ENCODE assay signal across 24 mouse cellular contexts in genomic region chr6:47255270-47255669, GRCm38 (mm10).
DNase-seq lines count a peak whose midpoint lies in the region; ATAC-seq lines count a peak whose summit lies in the region.
"Had no signal": no experiment of that assay in that cellular context is flagged by ENCODE, and none has a peak within 500 bp of the region (broad histone marks: within the 10 kb centered on the region; RNA-seq: fewer than 3 reads in every experiment).

No protein-coding gene starts in this region.

- no peak overlapping the region for H3K4me3 ChIP-seq in midbrain, embryonic 11.5 days (ENCODE audit: low read depth, low read length)
- H3K4me3 ChIP-seq in midbrain, embryonic 13.5 days (replicated peaks): no peak overlapping the region
- H3K4me3 ChIP-seq: embryonic facial prominence, embryonic 12.5 days; forebrain, embryonic 15.5 days; heart, embryonic 10.5 days; heart, embryonic 15.5 days; intestine, embryonic 15.5 days; liver, embryonic 12.5 days had no signal

- no peak overlapping the region for H3K9ac ChIP-seq in midbrain, embryonic 11.5 days (ENCODE audit: low read length)
- H3K9ac ChIP-seq in midbrain, embryonic 13.5 days (replicated peaks): no peak overlapping the region
- H3K9ac ChIP-seq: embryonic facial prominence, embryonic 12.5 days; forebrain, embryonic 15.5 days; heart, embryonic 15.5 days; intestine, embryonic 15.5 days; liver, embryonic 12.5 days; liver, postnatal 0 days had no signal

- peaks cover 11% of the 10 kb centered on the region for H3K4me1 ChIP-seq in midbrain, embryonic 11.5 days (ENCODE audit: control insufficient read depth, insufficient read depth, low read length)
- peaks cover 27% of the 10 kb centered on the region for H3K4me1 ChIP-seq in midbrain, embryonic 13.5 days (replicated peaks)
- H3K4me1 ChIP-seq: intestine, embryonic 15.5 days had no signal

- no peaks in the 10 kb centered on the region for H3K36me3 ChIP-seq in midbrain, embryonic 11.5 days (ENCODE audit: control insufficient read depth, insufficient read depth, low read length)
- H3K36me3 ChIP-seq in midbrain, embryonic 13.5 days: 0 out of 2 replicates have a peak, but pooled peaks cover 4% of the 10 kb centered on the region
- H3K36me3 ChIP-seq: embryonic facial prominence, embryonic 12.5 days; forebrain, embryonic 15.5 days; heart, embryonic 10.5 days; heart, embryonic 15.5 days; intestine, embryonic 15.5 days; liver, embryonic 12.5 days had no signal

- H3K27ac ChIP-seq in midbrain, embryonic 11.5 days (ENCODE audit: low read depth, low read length): no peak overlapping the region
- H3K27ac ChIP-seq in midbrain, embryonic 13.5 days: no peak overlapping the region
- H3K27ac ChIP-seq: embryonic facial prominence, embryonic 12.5 days; forebrain, embryonic 15.5 days; heart, embryonic 10.5 days; heart, embryonic 15.5 days; intestine, embryonic 15.5 days; liver, embryonic 12.5 days; macrophage had no signal

- no peak overlapping the region for H3K4me2 ChIP-seq in midbrain, embryonic 11.5 days
- H3K4me2 ChIP-seq in midbrain, embryonic 13.5 days (replicated peaks): no peak overlapping the region
- H3K4me2 ChIP-seq: embryonic facial prominence, embryonic 12.5 days; forebrain, embryonic 15.5 days; heart, embryonic 15.5 days; intestine, embryonic 15.5 days; liver, embryonic 12.5 days had no signal

- no peaks in the 10 kb centered on the region for H3K9me3 ChIP-seq in midbrain, embryonic 11.5 days (ENCODE audit: control insufficient read depth, low read length)
- H3K9me3 ChIP-seq in midbrain, embryonic 13.5 days: no peaks in the 10 kb centered on the region
- H3K9me3 ChIP-seq: embryonic facial prominence, embryonic 12.5 days; forebrain, embryonic 15.5 days; heart, embryonic 10.5 days; heart, embryonic 15.5 days; intestine, embryonic 15.5 days; liver, embryonic 12.5 days had no signal

- H3K27me3 ChIP-seq in midbrain, embryonic 11.5 days (ENCODE audit: control insufficient read depth, insufficient read depth, low read length): no peaks in the 10 kb centered on the region
- no peaks in the 10 kb centered on the region for H3K27me3 ChIP-seq in midbrain, embryonic 13.5 days
- H3K27me3 ChIP-seq: embryonic facial prominence, embryonic 12.5 days; forebrain, embryonic 15.5 days; heart, embryonic 15.5 days; intestine, embryonic 15.5 days; liver, embryonic 12.5 days had no signal

- no peak for ATAC-seq in midbrain, embryonic 11.5 days (ENCODE audit: low FRiP score)
- ATAC-seq in midbrain, embryonic 13.5 days: no peak
- ATAC-seq: forebrain, embryonic 15.5 days; hindbrain, embryonic 16.5 days; liver, embryonic 12.5 days; liver, postnatal 0 days had no signal

- DNase-seq in heart, adult 11 months: peak; percentile 60
- no peak for DNase-seq in heart, adult 18-20 months
- DNase-seq in midbrain, embryonic 11.5 days (ENCODE audit: low spot score, missing footprints): peak; percentile 77
- peak; percentile 16 for DNase-seq in A20 (ENCODE audit: low read depth, low spot score)
- peak; percentile 2 for DNase-seq in induced T-regulatory cell, adult 2 months (ENCODE audit: low read depth)
- no peak for DNase-seq in frontal cortex, postnatal 25 days (ENCODE audit: low spot score in 2 of 2)
- DNase-seq: adrenal gland, adult 2 months; adrenal gland, postnatal 36 days; cerebellum, adult 2 months; cerebellum, postnatal 14 days; kidney, adult 9 months; kidney, postnatal 25 days; layer of hippocampus, postnatal 36 days; left cerebral cortex, postnatal 4 days; liver, postnatal 0 days had no signal

- 89% methylated on average over 2 of the region's 2 CpGs for WGBS in midbrain, embryonic 11.5 days
- 82% methylated on average over 2 of the region's 2 CpGs for WGBS in midbrain, embryonic 13.5 days

Comparison
In these comparisons a context has a peak if more than half of its experiments do, and no peak if none do; other contexts are left out.
1. DNase-seq: peak in heart, adult 11 months (single experiment), midbrain, embryonic 11.5 days (single experiment), A20 (single experiment) and induced T-regulatory cell, adult 2 months (single experiment); none in heart, adult 18-20 months (0 of 2) and frontal cortex, postnatal 25 days (0 of 2).